Mouse (Mus musculus): Measurements from ENCODE around the gene Pgam1.

Pgam1 gene

GRCm38 (mm10) chr19:41911178-41912073 is at the start of gene Pgam1:
Gene Pgam1, plus strand, starts transcription at chr19:41911923.
- POLR2A ChIA-PET = interaction anchor here (0.6 to 4.8 kb wide), 47 partner anchors 8 to 898 kb away, joined by 3 to 31 read pairs (median 4); partner anchors contain the start of genes Exosc1 (in 4 of the 4), Zdhhc16 (in 4 of the 4), Pi4k2a (in 2 of the 4) and Avpi1 (in 1 of the 4)
- CTCF ChIA-PET = interaction anchor here (0.6 to 1.6 kb wide), 6 partner anchors 12 to 282 kb away, joined by 3 to 10 read pairs (median 4); partner anchors contain the start of gene Pi4k2a (in 1 of the 4)

GRCm38 (mm10) chr19:41866707-41867106 is 45.0 kb upstream of the Pgam1 start:
- POLR2A ChIA-PET = interaction anchor here in 2 of 4 experiments (0.6 to 2.2 kb wide), 9 partner anchors 9 to 565 kb away, joined by 3 to 9 read pairs (median 5); partner anchors contain the start of genes Exosc1 (in 1 of the 2) and Zdhhc16 (in 1 of the 2)
- CTCF ChIA-PET = interaction anchor here in 2 of 4 experiments (1.1 to 1.3 kb wide), 3 partner anchors 8 to 39 kb away, joined by 3 to 5 read pairs (median 4); partner anchors contain the start of gene Frat2 (in 1 of the 2)

GRCm38 (mm10) chr19:41869296-41869695 is 42.4 kb upstream of the Pgam1 start:
- POLR2A ChIA-PET = interaction anchor here in 2 of 4 experiments (0.6 to 1.2 kb wide), 3 partner anchors 24 to 42 kb away, joined by 3 to 4 read pairs (median 3); partner anchors contain the start of gene Pgam1 (in 1 of the 2)
- CTCF ChIA-PET = no interaction called here

GRCm38 (mm10) chr19:41869946-41870345 is 41.8 kb upstream of the Pgam1 start:
- POLR2A ChIA-PET = interaction anchor here in 2 of 4 experiments (0.9 to 1.2 kb wide), 2 partner anchors 24 to 42 kb away, joined by 3 read pairs; partner anchors contain the start of gene Pgam1 (in 1 of the 2)
- CTCF ChIA-PET = interaction anchor here in 1 of 4 experiments (0.6 kb wide), 1 partner anchor 30 kb away, joined by 4 read pairs; no protein-coding TSS in a partner anchor

GRCm38 (mm10) chr19:41872285-41872684 is 39.4 kb upstream of the Pgam1 start:
- POLR2A ChIA-PET = interaction anchor here in 2 of 4 experiments (0.7 to 2.3 kb wide), 5 partner anchors 11 to 52 kb away, joined by 3 to 9 read pairs (median 3); no protein-coding TSS in a partner anchor
- CTCF ChIA-PET = no interaction called here

- POLR2A ChIA-PET = interaction anchor here in 2 of 4 experiments (0.6 to 1.6 kb wide), 3 partner anchors 12 to 92 kb away, joined by 3 to 5 read pairs (median 4); no protein-coding TSS in a partner anchor
- CTCF ChIA-PET = interaction anchor here in 1 of 4 experiments (0.6 kb wide), 1 partner anchor 78 kb away, joined by 4 read pairs; no protein-coding TSS in a partner anchor
Measured at GRCm38 (mm10) chr19:41874356-41874755, 37.4 kb upstream of the Pgam1 start.

- CTCF ChIA-PET = no interaction called here
- POLR2A ChIA-PET = no interaction called here
Measured at GRCm38 (mm10) chr19:41881842-41882241, 29.9 kb upstream of the Pgam1 start.

- ChIA-PET POLR2A (interaction anchor here in 2 of 4 experiments (1.2 to 1.7 kb wide), 3 partner anchors 29 to 82 kb away, joined by 3 to 5 read pairs (median 4); partner anchors contain the start of genes Arhgap19 (in 1 of the 2) and Pgam1 (in 1 of the 2)), CTCF (interaction anchor here in 2 of 4 experiments (0.5 to 0.6 kb wide), 2 partner anchors 37 to 245 kb away, joined by 3 to 4 read pairs; no protein-coding TSS in a partner anchor)
Measured at GRCm38 (mm10) chr19:41883882-41884281, 27.8 kb upstream of the Pgam1 start.

- ChIA-PET POLR2A (interaction anchor here in 1 of 4 experiments (1.5 kb wide), 1 partner anchor 45 kb away, joined by 3 read pairs; the partner anchor contains the start of genes Exosc1 and Zdhhc16), CTCF (no interaction called here)
Measured at GRCm38 (mm10) chr19:41888191-41888590, 23.5 kb upstream of the Pgam1 start.

- CTCF ChIA-PET = interaction anchor here in 1 of 4 experiments (1.6 kb wide), 1 partner anchor 11 kb away, joined by 4 read pairs; no protein-coding TSS in a partner anchor
Measured at GRCm38 (mm10) chr19:41894959-41895358, 16.8 kb upstream of the Pgam1 start.

GRCm38 (mm10) chr19:41895460-41896318 is 16.0 kb upstream of the Pgam1 start, which contains the start of gene Rrp12:
Gene Rrp12, minus strand, starts transcription at chr19:41896173.
- POLR2A ChIA-PET = interaction anchor here in 3 of 4 experiments (0.5 to 1.5 kb wide), 4 partner anchors 8 to 16 kb away, joined by 3 to 5 read pairs (median 4); partner anchors contain the start of gene Pgam1 (in 1 of the 3)
- CTCF ChIA-PET = no interaction called here

More at GRCm38 (mm10) chr19:41894959-41895358, 16.8 kb upstream of the Pgam1 start:
- POLR2A ChIA-PET = interaction anchor here in 2 of 4 experiments (0.6 to 1.5 kb wide), 3 partner anchors 9 to 17 kb away, joined by 3 to 5 read pairs (median 4); partner anchors contain the start of gene Pgam1 (in 1 of the 2)

- POLR2A ChIA-PET = no interaction called here
- CTCF ChIA-PET = no interaction called here
Measured at GRCm38 (mm10) chr19:41896319-41896711, 15.4 kb upstream of the Pgam1 start.

GRCm38 (mm10) chr19:41898860-41899259 is 12.9 kb upstream of the Pgam1 start:
- ChIA-PET CTCF (interaction anchor here in 1 of 4 experiments (0.8 kb wide), 1 partner anchor 132 kb away, joined by 3 read pairs; no protein-coding TSS in a partner anchor), POLR2A (interaction anchor here in 2 of 4 experiments (1.1 to 2.0 kb wide), 4 partner anchors 12 to 34 kb away, joined by 3 to 5 read pairs (median 4); partner anchors contain the start of genes Exosc1 (in 1 of the 2) and Zdhhc16 (in 1 of the 2))

GRCm38 (mm10) chr19:41900495-41901090 is 11.1 kb upstream of the Pgam1 start:
- ChIA-PET CTCF (interaction anchor here in 2 of 4 experiments (0.7 to 1.1 kb wide), 3 partner anchors 125 to 583 kb away, joined by 3 to 4 read pairs (median 3); no protein-coding TSS in a partner anchor), POLR2A (interaction anchor here in 3 of 4 experiments (0.5 to 2.6 kb wide), 11 partner anchors 9 to 252 kb away, joined by 3 to 8 read pairs (median 5); partner anchors contain the start of genes Exosc1 (in 1 of the 3), Pgam1 (in 1 of the 3), Ubtd1 (in 1 of the 3) and Zdhhc16 (in 1 of the 3))

GRCm38 (mm10) chr19:41901696-41902095 is 10.0 kb upstream of the Pgam1 start:
- ChIA-PET CTCF (interaction anchor here in 2 of 4 experiments (0.6 to 0.7 kb wide), 6 partner anchors 31 to 1705 kb away, joined by 3 to 4 read pairs (median 4); no protein-coding TSS in a partner anchor), POLR2A (interaction anchor here in 2 of 4 experiments (0.5 to 2.6 kb wide), 8 partner anchors 9 to 188 kb away, joined by 3 to 10 read pairs (median 3); partner anchors contain the start of genes Pgam1 (in 1 of the 2), Pi4k2a (in 1 of the 2) and Ubtd1 (in 1 of the 2))

GRCm38 (mm10) chr19:41902848-41903593 is 8.7 kb upstream of the Pgam1 start:
- ChIA-PET POLR2A (interaction anchor here (0.7 to 2.5 kb wide), 6 partner anchors 8 to 29 kb away, joined by 3 to 8 read pairs (median 4); partner anchors contain the start of gene Pgam1 (in 1 of the 4)), CTCF (interaction anchor here (0.6 to 1.1 kb wide), 5 partner anchors 11 to 249 kb away, joined by 3 to 4 read pairs (median 3); no protein-coding TSS in a partner anchor)
